Mouse (Mus musculus) lung, embryonic 14.5 days (tissue): ENCODE measurements around the gene Cetn3. TPM values are rescaled to one million over a fixed set of nuclear protein-coding genes. Genes with fewer than 3 reads are reported as not detected.

ENCODE experiments used
- ATAC-seq: fragments of 200-750 bp; cut with Nextera tagmentation; 2 replicates; pipeline ENCODE4 v1.8.0; 2017; ENCODE audit warnings: mild to moderate bottlenecking, moderate TSS enrichment, moderate library complexity; ENCODE audit not compliant: insufficient read depth
- DNase-seq: peaks from one replicate; pipeline ENCODE4 v3.0.0-alpha.2; 2015
- H3K27ac ChIP-seq: fragments of 300-500 bp; sonication (generic); 2 replicates; pipeline ENCODE4 v1.5.1; 2014; ENCODE audit warnings: low read depth, mild to moderate bottlenecking, moderate library complexity
- H3K27me3 ChIP-seq: fragments of 300-500 bp; sonication (generic); 2 replicates; pipeline ENCODE4 v1.6.1; 2014; ENCODE audit warnings: low read length, control low read depth; ENCODE audit not compliant: insufficient read depth
- H3K36me3 ChIP-seq: fragments of 300-500 bp; sonication (generic); 2 replicates; pipeline ENCODE4 v1.6.1; 2014; ENCODE audit warnings: control low read depth; ENCODE audit not compliant: insufficient read depth
- H3K4me1 ChIP-seq: fragments of 300-500 bp; sonication (generic); 2 replicates; pipeline ENCODE4 v1.6.1; 2014; ENCODE audit warnings: antibody characterized with exemption, control low read depth; ENCODE audit not compliant: insufficient read depth
- H3K4me2 ChIP-seq: fragments of 300-500 bp; sonication (generic); 2 replicates; pipeline ENCODE4 v1.6.1; 2014; ENCODE audit warnings: mild to moderate bottlenecking
- H3K4me3 ChIP-seq: fragments of 300-500 bp; sonication (generic); 2 replicates; pipeline ENCODE4 v1.5.1; 2014; ENCODE audit warnings: low read depth, low read length
- H3K9ac ChIP-seq: fragments of 300-500 bp; sonication (generic); 2 replicates; pipeline ENCODE4 v1.6.1; 2014
- H3K9me3 ChIP-seq: fragments of 300-500 bp; sonication (generic); 2 replicates; pipeline ENCODE4 v1.6.1; 2016; ENCODE audit warnings: low read depth, low read length, control low read depth
- CTCF ChIP-seq: IDR thresholded peaks from 2 replicates; pipeline ENCODE4 v1.5.1; 2016; ENCODE audit warnings: antibody characterized with exemption, low read depth
- WGBS: fragments of 180-500 bp; shearing (Covaris S2); extraction: QIAGEN DNeasy Blood & Tissue Kit; methylation state at CpG from one replicate; pipeline ENCODE4 v1.1.7; 2014; 5-methylcytosine and 5-hydroxymethylcytosine counted together
- polyA plus RNA-seq: library from polyadenylated mRNA; unstranded; fragments of >200 nt; fragmentation: Nextera tagmentation; extraction: Ambion mirVana; gene quantifications from 2 replicates; pipeline ENCODE4 v1.2.1, GENCODE M21; 2014

The Cetn3 gene
- polyA plus RNA-seq, 1 experiment from 2014 or later: 255 TPM

- ATAC-seq (no peak), DNase-seq (no peak)
- Histone ChIP-seq H3K4me2 (no peak overlapping the region), H3K27ac (no peak overlapping the region), H3K27me3 (no peaks in the 10 kb centered on the region), H3K4me1 (no peaks in the 10 kb centered on the region), H3K9ac (no peak overlapping the region), H3K9me3 (no peaks in the 10 kb centered on the region), H3K4me3 (no peak overlapping the region), H3K36me3 (no peaks in the 10 kb centered on the region)
- no peak for TF ChIP-seq CTCF
- WGBS: 80% methylated on average over 5 of the region's 5 CpGs
Measured at GRCm38 (mm10) chr13:81757058-81757660, 25.7 kb upstream of the Cetn3 start.

- Histone ChIP-seq H3K4me2 (no peak overlapping the region), H3K36me3 (no peaks in the 10 kb centered on the region), H3K4me1 (no peaks in the 10 kb centered on the region), H3K4me3 (no peak overlapping the region), H3K9ac (no peak overlapping the region), H3K27me3 (no peaks in the 10 kb centered on the region), H3K27ac (no peak overlapping the region), H3K9me3 (no peaks in the 10 kb centered on the region)
- peak; percentile 67 for TF ChIP-seq CTCF
- DNase-seq: peak; percentile 82
- 29% methylated on average over 3 of the region's 3 CpGs for WGBS
- ATAC-seq: peak; percentile 44; the same call in 1 of the 2 replicates
Measured at GRCm38 (mm10) chr13:81760379-81760778, 22.5 kb upstream of the Cetn3 start.

GRCm38 (mm10) chr13:81761566-81762186, 21.2 kb upstream of the Cetn3 start:
- no peak for ATAC-seq
- TF ChIP-seq CTCF: peak; percentile 69
- 29% methylated on average over 14 of the region's 14 CpGs for WGBS

GRCm38 (mm10) chr13:81764173-81764572, 18.7 kb upstream of the Cetn3 start:
- no peak overlapping the region for H3K27ac ChIP-seq
- H3K27me3 ChIP-seq: no peaks in the 10 kb centered on the region
- no peak overlapping the region for H3K9ac ChIP-seq
- H3K36me3 ChIP-seq: no peaks in the 10 kb centered on the region
- no peak for TF ChIP-seq CTCF
- no peak for ATAC-seq
- DNase-seq: no peak
- H3K4me1 ChIP-seq: no peaks in the 10 kb centered on the region
- 77% methylated on average over 5 of the region's 5 CpGs for WGBS
- H3K4me3 ChIP-seq: no peak overlapping the region
- H3K9me3 ChIP-seq: no peaks in the 10 kb centered on the region
- H3K4me2 ChIP-seq: no peak overlapping the region

More at GRCm38 (mm10) chr13:81761566-81762186, 21.2 kb upstream of the Cetn3 start:
- DNase-seq: peak; percentile 91
- Histone ChIP-seq H3K9me3 (no peaks in the 10 kb centered on the region), H3K27me3 (no peaks in the 10 kb centered on the region), H3K4me3 (no peak overlapping the region), H3K4me2 (no peak overlapping the region), H3K9ac (no peak overlapping the region), H3K36me3 (no peaks in the 10 kb centered on the region), H3K27ac (no peak overlapping the region), H3K4me1 (no peaks in the 10 kb centered on the region)

- TF ChIP-seq CTCF: peak; percentile 60
- 80% methylated on average over 7 of the region's 7 CpGs for WGBS
- H3K4me2 ChIP-seq: no peak overlapping the region
- no peaks in the 10 kb centered on the region for H3K9me3 ChIP-seq
- H3K27ac ChIP-seq: no peak overlapping the region
- H3K4me3 ChIP-seq: no peak overlapping the region
- H3K4me1 ChIP-seq: no peaks in the 10 kb centered on the region
- DNase-seq (peak; percentile 74), ATAC-seq (no peak)
- H3K9ac ChIP-seq: no peak overlapping the region
- no peaks in the 10 kb centered on the region for H3K27me3 ChIP-seq
- no peaks in the 10 kb centered on the region for H3K36me3 ChIP-seq
Measured at GRCm38 (mm10) chr13:81767038-81767659, 15.7 kb upstream of the Cetn3 start.

- DNase-seq: no peak
- H3K9me3 ChIP-seq: no peaks in the 10 kb centered on the region
- H3K4me3 ChIP-seq: no peak overlapping the region
- no peaks in the 10 kb centered on the region for H3K27me3 ChIP-seq
- H3K9ac ChIP-seq: no peak overlapping the region
- WGBS: 73% methylated on average over 3 of the region's 3 CpGs
- no peaks in the 10 kb centered on the region for H3K36me3 ChIP-seq
- no peaks in the 10 kb centered on the region for H3K4me1 ChIP-seq
- TF ChIP-seq CTCF: no peak
- ATAC-seq: no peak
- H3K27ac ChIP-seq: no peak overlapping the region
- no peak overlapping the region for H3K4me2 ChIP-seq
Measured at GRCm38 (mm10) chr13:81776217-81776616, 6.7 kb upstream of the Cetn3 start.

GRCm38 (mm10) chr13:81782475-81782874, 402 bp upstream of the Cetn3 start:
- peak overlapping the region; percentile 84 for H3K9ac ChIP-seq
- peak overlapping the region; percentile 99 for H3K27ac ChIP-seq
- no peaks in the 10 kb centered on the region for H3K9me3 ChIP-seq
- peak overlapping the region; percentile 60 for H3K4me2 ChIP-seq
- H3K4me3 ChIP-seq: peak overlapping the region; percentile 72
- peaks cover 12% of the 10 kb centered on the region; the same call in 1 of the 2 replicates for H3K36me3 ChIP-seq
- no peaks in the 10 kb centered on the region for H3K4me1 ChIP-seq
- H3K27me3 ChIP-seq: no peaks in the 10 kb centered on the region
- no peak for TF ChIP-seq CTCF
- ATAC-seq: no peak
- 27% methylated on average over 9 of the region's 9 CpGs for WGBS
- DNase-seq: no peak
